Comparison of ENCODE assay signal across 21 mouse cellular contexts in genomic region chr2:125591895-125592294, GRCm38 (mm10). TPM values are rescaled to one million over a fixed set of nuclear protein-coding genes. Genes with fewer than 3 reads are reported as not detected.
DNase-seq lines count a peak whose midpoint lies in the region; ATAC-seq and TF ChIP-seq lines count a peak whose summit lies in the region.
"Had no signal": no experiment of that assay in that cellular context is flagged by ENCODE, and none has a peak within 500 bp of the region (broad histone marks: within the 10 kb centered on the region; RNA-seq: fewer than 3 reads in every experiment).

No protein-coding gene starts in this region.

- no peak overlapping the region for H3K9ac ChIP-seq in kidney, embryonic 15.5 days
- no peak overlapping the region for H3K9ac ChIP-seq in kidney, postnatal 0 days (ENCODE audit: low read depth, low read length)
- H3K9ac ChIP-seq in kidney, embryonic 16.5 days (replicated peaks; ENCODE audit: low read length), result no peak overlapping the region

- H3K4me2 ChIP-seq in kidney, embryonic 15.5 days, result no peak overlapping the region
- no peak overlapping the region for H3K4me2 ChIP-seq in kidney, postnatal 0 days (ENCODE audit: low read length)
- H3K4me2 ChIP-seq in kidney, embryonic 16.5 days (replicated peaks; ENCODE audit: low read depth, low read length), result no peak overlapping the region

- WGBS in kidney, embryonic 15.5 days, result 73% methylated on average over 4 of the region's 4 CpGs
- 68% methylated on average over 4 of the region's 4 CpGs for WGBS in kidney, postnatal 0 days
- WGBS in kidney, embryonic 16.5 days, result 67% methylated on average over 4 of the region's 4 CpGs

- H3K27me3 ChIP-seq in kidney, embryonic 15.5 days, result no peaks in the 10 kb centered on the region
- H3K27me3 ChIP-seq in kidney, postnatal 0 days (ENCODE audit: insufficient read depth, low read length), result no peaks in the 10 kb centered on the region
- H3K27me3 ChIP-seq in kidney, embryonic 16.5 days (ENCODE audit: insufficient read depth, low read length), result no peaks in the 10 kb centered on the region
- H3K27me3 ChIP-seq: CH12.LX, Patski had no signal

- DNase-seq in heart, adult 11 months, result peak; percentile 62
- DNase-seq in heart, adult 8-10 months (ENCODE audit: low spot score), result no peak
- DNase-seq in kidney, adult 11 months, result no peak
- peak; percentile 13 for DNase-seq in kidney, postnatal 0 days (ENCODE audit: low spot score)
- DNase-seq: adrenal gland, adult 2 months; adrenal gland, adult 8-10 months; adrenal gland, postnatal 10 days; adrenal gland, postnatal 14 days; adrenal gland, postnatal 25 days; adrenal gland, postnatal 36 days; B cell, adult 2 months; cerebellum, adult 11 months; cerebellum, adult 11-12 months; cerebellum, adult 18-20 months had no signal

- H3K9me3 ChIP-seq in kidney, embryonic 15.5 days (replicated peaks), result no peaks in the 10 kb centered on the region
- no peaks in the 10 kb centered on the region for H3K9me3 ChIP-seq in kidney, postnatal 0 days (replicated peaks; ENCODE audit: low read length)
- no peaks in the 10 kb centered on the region for H3K9me3 ChIP-seq in kidney, embryonic 16.5 days (ENCODE audit: low read length)
- H3K9me3 ChIP-seq: G1E had no signal

- TF ChIP-seq CTCF in kidney, postnatal 0 days (IDR thresholded peaks at IDR 0.05; ENCODE audit: low read depth), result no peak

- peaks cover 79% of the 10 kb centered on the region for H3K36me3 ChIP-seq in kidney, embryonic 15.5 days
- peaks cover 20% of the 10 kb centered on the region for H3K36me3 ChIP-seq in kidney, postnatal 0 days (ENCODE audit: insufficient read depth, low read length)
- H3K36me3 ChIP-seq in kidney, embryonic 16.5 days (ENCODE audit: insufficient read depth, low read length), result peaks cover 46% of the 10 kb centered on the region

- ATAC-seq in kidney, embryonic 15.5 days (replicated peaks; ENCODE audit: low FRiP score), result 0 out of 2 replicates have a peak, but pooled peaks have one; percentile 64
- no peak for ATAC-seq in kidney, postnatal 0 days (replicated peaks; ENCODE audit: low FRiP score, low read depth)
- no peak for ATAC-seq in kidney, embryonic 16.5 days (ENCODE audit: low FRiP score, low TSS enrichment)
- ATAC-seq: activated CD4-positive, CD25-positive, alpha-beta regulatory T cell, adult 4 months; CD4-positive, CD25-positive, alpha-beta regulatory T cell, adult 4 months; Patski had no signal

- H3K4me3 ChIP-seq in kidney, embryonic 15.5 days (replicated peaks), result no peak overlapping the region
- no peak overlapping the region for H3K4me3 ChIP-seq in kidney, postnatal 0 days (replicated peaks; ENCODE audit: low read depth, low read length)
- no peak overlapping the region for H3K4me3 ChIP-seq in kidney, embryonic 16.5 days (ENCODE audit: low read length)

- H3K4me1 ChIP-seq in kidney, embryonic 15.5 days, result no peaks in the 10 kb centered on the region
- no peaks in the 10 kb centered on the region for H3K4me1 ChIP-seq in kidney, postnatal 0 days (replicated peaks; ENCODE audit: insufficient read depth, low read length)
- H3K4me1 ChIP-seq in kidney, embryonic 16.5 days (ENCODE audit: insufficient read depth, low read length), result no peaks in the 10 kb centered on the region

- no peak overlapping the region for H3K27ac ChIP-seq in kidney, embryonic 15.5 days
- no peak overlapping the region for H3K27ac ChIP-seq in kidney, postnatal 0 days
- no peak overlapping the region for H3K27ac ChIP-seq in kidney, embryonic 16.5 days (ENCODE audit: low read length)

RNA-seq across cellular contexts. Expression of gene Cep152, which starts 33.0 kb away (rescaled TPM):
- 1 to 10 TPM; 1.3 to 1.6 (median 1.5) TPM for total RNA-seq in heart, adult 8-10 months (2022)
- 7.7 and 8.1 TPM in 2 replicates for polyA plus RNA-seq in kidney, embryonic 15.5 days (2015; fragmentation: Nextera tagmentation; extraction: Ambion mirVana)
- 2.4 and 3.4 TPM in 2 replicates for polyA plus RNA-seq in kidney, postnatal 0 days (2015; fragmentation: Nextera tagmentation; extraction: Ambion mirVana)
- polyA plus RNA-seq in kidney, embryonic 16.5 days (2015; fragmentation: Nextera tagmentation; extraction: Ambion mirVana), result 7.4 and 8.9 TPM in 2 replicates

Comparison
In these comparisons a context has a peak if more than half of its experiments do, and no peak if none do; other contexts are left out.
1. DNase-seq: peak in heart, adult 11 months (single experiment) and kidney, postnatal 0 days (single experiment); none in heart, adult 8-10 months (single experiment) and kidney, adult 11 months (single experiment).